Mouse (Mus musculus) spleen, adult 2 months (tissue): Measurements from ENCODE around the gene Ucp1. TPM values are rescaled to one million over a fixed set of nuclear protein-coding genes. Genes with fewer than 3 reads are reported as not detected.

Experiments used
- DNase-seq, 2 experiments: peaks; one replicate each; pipeline versions ENCODE4 v3.0.0 to v3.0.0-alpha.2; 2012 to 2021; ENCODE audit warnings: low spot score in 2 of 2, low read depth in 1 of 2
- H3K27ac ChIP-seq: fragments of 200-500 bp; 2 replicates; pipeline ENCODE4 v1.5.1; 2012; ENCODE audit warnings: low read length, inconsistent platforms; ENCODE audit not compliant: insufficient read depth
- H3K27me3 ChIP-seq: fragments of 200-500 bp; 2 replicates; pipeline ENCODE4 v1.6.1; 2012; ENCODE audit warnings: mild to moderate bottlenecking, moderate library complexity, low read length, inconsistent platforms; ENCODE audit not compliant: control insufficient read depth, insufficient read depth
- H3K36me3 ChIP-seq: fragments of 200-500 bp; 2 replicates; pipeline ENCODE4 v1.6.1; 2012; ENCODE audit warnings: mild to moderate bottlenecking, low read length, inconsistent platforms; ENCODE audit not compliant: control insufficient read depth, insufficient read depth
- H3K4me1 ChIP-seq: fragments of 200-500 bp; 2 replicates; pipeline ENCODE4 v1.6.1; 2011; ENCODE audit warnings: inconsistent platforms; ENCODE audit not compliant: control insufficient read depth, insufficient read depth, insufficient read length
- H3K4me3 ChIP-seq: fragments of 200-500 bp; 2 replicates; pipeline ENCODE4 v1.5.1; 2011; ENCODE audit warnings: mild to moderate bottlenecking, inconsistent platforms; ENCODE audit not compliant: insufficient read depth, insufficient read length; ENCODE audit errors: extremely low read depth
- CTCF ChIP-seq: fragments of 200-500 bp; IDR thresholded peaks from 2 replicates; pipeline ENCODE4 v1.5.1; 2011; ENCODE audit warnings: mild to moderate bottlenecking, inconsistent platforms; ENCODE audit not compliant: insufficient read depth, insufficient read length, insufficient replicate concordance; ENCODE audit errors: extremely low read depth
- POLR2A ChIP-seq: fragments of 200-500 bp; IDR thresholded peaks from 2 replicates; pipeline ENCODE4 v1.6.1; 2011; ENCODE audit warnings: low read depth, low read length, inconsistent platforms
- WGBS: fragments of 180-500 bp; shearing (Covaris S2); methylation state at CpG from one replicate; pipeline ENCODE4 v1.1.7; 2018; 5-methylcytosine and 5-hydroxymethylcytosine counted together
- polyA plus RNA-seq: library from polyadenylated mRNA; depleted of rRNA; stranded (reverse); fragments of >200 nt; gene quantifications from 2 replicates; pipeline ENCODE4 v1.2.3, GENCODE M21; 2012; rRNA removed

Gene Ucp1
- polyA plus RNA-seq: 0.15 TPM in 1 of 2 replicates, not detected in the other

- DNase-seq: no peak
- H3K27ac ChIP-seq: no peak within 1 kb of the TSS
Measured at GRCm38 (mm10) chr8:83290176-83290575, at the start of gene Ucp1. Gene Ucp1, plus strand, starts transcription at chr8:83290352.

GRCm38 (mm10) chr8:83244151-83244550 lies 46.0 kb upstream of the Ucp1 start:
- no peak for TF ChIP-seq CTCF
- TF ChIP-seq POLR2A: no peak
- H3K4me3 ChIP-seq: no peak overlapping the region
- H3K27ac ChIP-seq: no peak overlapping the region
- H3K27me3 ChIP-seq: no peaks in the 10 kb centered on the region
- no peak for DNase-seq
- no peaks in the 10 kb centered on the region for H3K4me1 ChIP-seq
- WGBS: 25% methylated on average over 7 of the region's 7 CpGs
- no peaks in the 10 kb centered on the region for H3K36me3 ChIP-seq

More at GRCm38 (mm10) chr8:83290176-83290575, at the start of gene Ucp1:
- peaks cover 5% of the 10 kb centered on the region; the same call in 1 of the 2 replicates for H3K27me3 ChIP-seq
- TF ChIP-seq CTCF: no peak
- TF ChIP-seq POLR2A: no peak
- H3K36me3 ChIP-seq: no peaks in the 10 kb centered on the region
- WGBS: 7% methylated on average over 20 of the region's 20 CpGs
- no peak within 1 kb of the TSS for H3K4me3 ChIP-seq
- H3K4me1 ChIP-seq: no peaks in the 10 kb centered on the region

- Histone ChIP-seq H3K4me1 (no peaks in the 10 kb centered on the region), H3K4me3 (no peak overlapping the region), H3K27me3 (no peaks in the 10 kb centered on the region), H3K27ac (no peak overlapping the region), H3K36me3 (no peaks in the 10 kb centered on the region)
- 90% methylated on average over 6 of the region's 6 CpGs for WGBS
- no peak for DNase-seq
- TF ChIP-seq POLR2A (no peak), CTCF (no peak)
Measured at GRCm38 (mm10) chr8:83250858-83251257, 39.3 kb upstream of the Ucp1 start.

GRCm38 (mm10) chr8:83251362-83252246 lies 38.5 kb upstream of the Ucp1 start:
- H3K27ac ChIP-seq: no peak overlapping the region
- 71% methylated on average over 14 of the region's 14 CpGs for WGBS

GRCm38 (mm10) chr8:83252791-83253190 lies 37.4 kb upstream of the Ucp1 start:
- no peaks in the 10 kb centered on the region for H3K27me3 ChIP-seq
- H3K4me3 ChIP-seq: no peak overlapping the region
- no peaks in the 10 kb centered on the region for H3K36me3 ChIP-seq
- no peak for TF ChIP-seq CTCF
- no peak for TF ChIP-seq POLR2A
- H3K4me1 ChIP-seq: no peaks in the 10 kb centered on the region
- 69% methylated on average over 5 of the region's 5 CpGs for WGBS
- H3K27ac ChIP-seq: no peak overlapping the region
- DNase-seq: no peak

More at GRCm38 (mm10) chr8:83251362-83252246, 38.5 kb upstream of the Ucp1 start:
- H3K4me3 ChIP-seq: no peak overlapping the region
- H3K27me3 ChIP-seq: no peaks in the 10 kb centered on the region
- H3K36me3 ChIP-seq: no peaks in the 10 kb centered on the region
- H3K4me1 ChIP-seq: no peaks in the 10 kb centered on the region
- no peak for TF ChIP-seq CTCF
- TF ChIP-seq POLR2A: no peak
- no peak for DNase-seq

GRCm38 (mm10) chr8:83257631-83258030 lies 32.5 kb upstream of the Ucp1 start:
- TF ChIP-seq POLR2A: no peak
- no peak for TF ChIP-seq CTCF
- Histone ChIP-seq H3K36me3 (no peaks in the 10 kb centered on the region), H3K4me3 (no peak overlapping the region), H3K4me1 (no peaks in the 10 kb centered on the region), H3K27ac (no peak overlapping the region), H3K27me3 (no peaks in the 10 kb centered on the region)
- WGBS: 88% methylated on average over 5 of the region's 5 CpGs
- no peak for DNase-seq
